Mouse (Mus musculus): ENCODE data around the gene Ghrhr. TPM values are rescaled to one million over a fixed set of nuclear protein-coding genes. Genes with fewer than 3 reads are reported as not detected.
A peak's percentile ranks its signal among the peaks of the same experiment; 100 is the strongest.

The Ghrhr gene
- polyA plus RNA-seq, 1 experiment = not detected

- TF ChIP-seq CTCF (IDR thresholded peaks at IDR 0.05; ENCODE audit: borderline replicate concordance, insufficient read depth, low read length) = no peak
- TF ChIP-seq POLR2A (IDR thresholded peaks at IDR 0.05; ENCODE audit: low read depth, low read length) = no peak
- Histone ChIP-seq H3K4me1 (ENCODE audit: control insufficient read depth, insufficient read depth, low read length) (no peaks in the 10 kb centered on the region), H3K27ac (ENCODE audit: insufficient read depth, low read length) (no peak overlapping the region), H3K4me3 (ENCODE audit: insufficient read depth, low read length) (no peak overlapping the region)
These were observed 13.2 kb downstream of the Ghrhr start for GRCm38 (mm10) chr6:55389321-55389720.

GRCm38 (mm10) chr6:55391814-55392213 is 15.7 kb downstream of the Ghrhr start:
- TF ChIP-seq POLR2A (IDR thresholded peaks at IDR 0.05; ENCODE audit: low read depth, low read length) = no peak
- TF ChIP-seq CTCF (IDR thresholded peaks at IDR 0.05; ENCODE audit: borderline replicate concordance, insufficient read depth, low read length) = no peak
- no peaks in the 10 kb centered on the region for H3K4me1 ChIP-seq (ENCODE audit: control insufficient read depth, insufficient read depth, low read length)
- H3K27ac ChIP-seq (ENCODE audit: insufficient read depth, low read length) = no peak overlapping the region
- H3K4me3 ChIP-seq (ENCODE audit: insufficient read depth, low read length) = no peak overlapping the region

- no peak for TF ChIP-seq POLR2A (IDR thresholded peaks at IDR 0.05; ENCODE audit: low read depth, low read length)
- peak; percentile 41; the same call in 1 of the 2 replicates for TF ChIP-seq CTCF (IDR thresholded peaks at IDR 0.05; ENCODE audit: borderline replicate concordance, insufficient read depth, low read length)
- no peak overlapping the region for H3K27ac ChIP-seq (ENCODE audit: insufficient read depth, low read length)
- H3K4me3 ChIP-seq (ENCODE audit: insufficient read depth, low read length) = no peak overlapping the region
- H3K4me1 ChIP-seq (ENCODE audit: control insufficient read depth, insufficient read depth, low read length) = no peaks in the 10 kb centered on the region
These were observed 16.4 kb downstream of the Ghrhr start for GRCm38 (mm10) chr6:55392453-55392852.

- TF ChIP-seq POLR2A (IDR thresholded peaks at IDR 0.05; ENCODE audit: low read depth, low read length) (no peak), CTCF (IDR thresholded peaks at IDR 0.05; ENCODE audit: borderline replicate concordance, insufficient read depth, low read length) (no peak)
These were observed 18.8 kb downstream of the Ghrhr start for GRCm38 (mm10) chr6:55394854-55395253.

GRCm38 (mm10) chr6:55396176-55396575 is 20.1 kb downstream of the Ghrhr start:
- TF ChIP-seq POLR2A (IDR thresholded peaks at IDR 0.05; ENCODE audit: low read depth, low read length) = no peak
- TF ChIP-seq CTCF (IDR thresholded peaks at IDR 0.05; ENCODE audit: borderline replicate concordance, insufficient read depth, low read length) = no peak
- Histone ChIP-seq H3K4me3 (ENCODE audit: insufficient read depth, low read length) (no peak overlapping the region), H3K4me1 (ENCODE audit: control insufficient read depth, insufficient read depth, low read length) (no peaks in the 10 kb centered on the region), H3K27ac (ENCODE audit: insufficient read depth, low read length) (no peak overlapping the region)

More at GRCm38 (mm10) chr6:55394854-55395253, 18.8 kb downstream of the Ghrhr start:
- H3K27ac ChIP-seq (ENCODE audit: insufficient read depth, low read length) = no peak overlapping the region
- H3K4me1 ChIP-seq (ENCODE audit: control insufficient read depth, insufficient read depth, low read length) = no peaks in the 10 kb centered on the region
- no peak overlapping the region for H3K4me3 ChIP-seq (ENCODE audit: insufficient read depth, low read length)

GRCm38 (mm10) chr6:55396622-55397041 is 20.5 kb downstream of the Ghrhr start:
- Histone ChIP-seq H3K4me1 (ENCODE audit: control insufficient read depth, insufficient read depth, low read length) (no peaks in the 10 kb centered on the region), H3K27ac (ENCODE audit: insufficient read depth, low read length) (no peak overlapping the region), H3K4me3 (ENCODE audit: insufficient read depth, low read length) (no peak overlapping the region)
- no peak for TF ChIP-seq POLR2A (IDR thresholded peaks at IDR 0.05; ENCODE audit: low read depth, low read length)
- TF ChIP-seq CTCF (IDR thresholded peaks at IDR 0.05; ENCODE audit: borderline replicate concordance, insufficient read depth, low read length) = no peak

GRCm38 (mm10) chr6:55398869-55399628 is 23.0 kb downstream of the Ghrhr start:
- TF ChIP-seq CTCF (IDR thresholded peaks at IDR 0.05; ENCODE audit: borderline replicate concordance, insufficient read depth, low read length) (no peak), POLR2A (IDR thresholded peaks at IDR 0.05; ENCODE audit: low read depth, low read length) (no peak)

GRCm38 (mm10) chr6:55399910-55400309 is 23.8 kb downstream of the Ghrhr start:
- no peak overlapping the region for H3K27ac ChIP-seq (ENCODE audit: insufficient read depth, low read length)
- H3K4me3 ChIP-seq (ENCODE audit: insufficient read depth, low read length) = no peak overlapping the region
- no peak for TF ChIP-seq POLR2A (IDR thresholded peaks at IDR 0.05; ENCODE audit: low read depth, low read length)
- TF ChIP-seq CTCF (IDR thresholded peaks at IDR 0.05; ENCODE audit: borderline replicate concordance, insufficient read depth, low read length) = no peak
- no peaks in the 10 kb centered on the region for H3K4me1 ChIP-seq (ENCODE audit: control insufficient read depth, insufficient read depth, low read length)

More at GRCm38 (mm10) chr6:55398869-55399628, 23.0 kb downstream of the Ghrhr start:
- H3K27ac ChIP-seq (ENCODE audit: insufficient read depth, low read length) = no peak overlapping the region
- no peaks in the 10 kb centered on the region for H3K4me1 ChIP-seq (ENCODE audit: control insufficient read depth, insufficient read depth, low read length)
- H3K4me3 ChIP-seq (ENCODE audit: insufficient read depth, low read length) = no peak overlapping the region

- no peaks in the 10 kb centered on the region; the same call in 1 of the 2 replicates for H3K4me1 ChIP-seq (ENCODE audit: control insufficient read depth, insufficient read depth, low read length)
- no peak overlapping the region for H3K27ac ChIP-seq (ENCODE audit: insufficient read depth, low read length)
- TF ChIP-seq POLR2A (IDR thresholded peaks at IDR 0.05; ENCODE audit: low read depth, low read length) = no peak
- no peak for TF ChIP-seq CTCF (IDR thresholded peaks at IDR 0.05; ENCODE audit: borderline replicate concordance, insufficient read depth, low read length)
- H3K4me3 ChIP-seq (ENCODE audit: insufficient read depth, low read length) = no peak overlapping the region
These were observed 26.1 kb downstream of the Ghrhr start for GRCm38 (mm10) chr6:55402041-55402776.

Measured in embryonic fibroblast, embryonic 13.5 days (primary cell).